Mouse (Mus musculus) cerebellum, adult 2 months (tissue): ENCODE data around the gene Cdc37l1.

Source experiments
- CTCF ChIP-seq: fragments of 200-500 bp; IDR thresholded peaks from 2 replicates; pipeline ENCODE4 v1.5.1; 2011; ENCODE audit warnings: low read depth, mild to moderate bottlenecking, control low read depth, low read length, moderate library complexity, borderline replicate concordance; ENCODE audit not compliant: insufficient read depth
- POLR2A ChIP-seq: fragments of 200-500 bp; IDR thresholded peaks from 2 replicates; pipeline ENCODE4 v1.6.1; 2011; ENCODE audit warnings: low read length, control low read depth, borderline replicate concordance; ENCODE audit not compliant: insufficient read depth

DNA sequence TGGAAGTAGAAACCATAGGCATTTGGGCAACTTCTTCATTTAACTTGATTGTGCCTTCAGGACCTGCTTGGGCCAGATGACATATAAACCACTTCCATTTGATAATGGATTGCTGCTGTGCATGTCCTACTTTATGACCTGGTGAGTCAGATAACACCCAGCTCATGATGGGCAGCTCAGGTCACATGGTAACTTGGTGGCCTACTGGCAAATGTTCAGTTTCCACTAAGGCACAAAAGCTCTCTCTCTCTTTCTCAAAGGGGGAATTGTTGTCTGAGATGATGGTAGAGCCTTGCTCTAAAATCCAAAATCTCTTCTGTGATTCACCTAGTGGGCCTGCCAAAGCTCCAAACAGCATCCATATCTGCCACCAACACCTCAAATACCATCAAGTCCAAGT lies 42.5 kb downstream of the Cdc37l1 start:
- TF ChIP-seq POLR2A: no peak
- no peak for TF ChIP-seq CTCF
